Mouse (Mus musculus) erythroblast, embryonic 14.5 days (primary cell): ENCODE measurements around the gene Itpripl2. TPM values are rescaled to one million over a fixed set of nuclear protein-coding genes. Genes with fewer than 3 reads are reported as not detected.

Experiments used
- H3K27me3 ChIP-seq: 2 replicates; pipeline ENCODE4 v1.6.1; 2012; ENCODE audit warnings: inconsistent platforms; ENCODE audit not compliant: control insufficient read depth
- H3K36me3 ChIP-seq: 2 replicates; pipeline ENCODE4 v1.6.1; 2012; ENCODE audit warnings: mild to moderate bottlenecking, inconsistent platforms; ENCODE audit not compliant: control insufficient read depth
- H3K4me1 ChIP-seq: 2 replicates; pipeline ENCODE4 v1.6.1; 2012; ENCODE audit warnings: inconsistent platforms; ENCODE audit not compliant: control insufficient read depth
- H3K4me3 ChIP-seq: replicated peaks from 2 replicates; pipeline ENCODE3; 2012; ENCODE audit warnings: moderate library complexity, mild to moderate bottlenecking, inconsistent platforms
- H3K9me3 ChIP-seq: 2 replicates; pipeline ENCODE4 v1.6.1; 2012; ENCODE audit warnings: low read length, inconsistent platforms, mixed read lengths; ENCODE audit not compliant: control insufficient read depth
- GATA1 ChIP-seq: IDR thresholded peaks from 2 replicates; pipeline ENCODE4 v1.6.1; 2012; ENCODE audit warnings: low read length, inconsistent platforms, mixed read lengths
- TAL1 ChIP-seq: IDR thresholded peaks from 3 replicates; pipeline ENCODE4 v1.6.1; 2012; ENCODE audit warnings: low read length, inconsistent platforms, mixed read lengths
- polyA plus RNA-seq: library from polyadenylated mRNA; stranded (reverse); fragments of >175 nt; gene quantifications from 2 replicates; pipeline ENCODE4 v1.2.3, GENCODE M21; 2012

Itpripl2 gene
- polyA plus RNA-seq, 1 experiment: not detected

GRCm38 (mm10) chr7:118517819-118518218 is 26.0 kb upstream of the Itpripl2 start:
- no peak overlapping the region for H3K4me3 ChIP-seq
- H3K36me3 ChIP-seq: no peaks in the 10 kb centered on the region
- H3K4me1 ChIP-seq: peaks cover 3% of the 10 kb centered on the region; the same call in 1 of the 2 replicates
- H3K9me3 ChIP-seq: no peaks in the 10 kb centered on the region
- H3K27me3 ChIP-seq: no peaks in the 10 kb centered on the region; the same call in 1 of the 2 replicates
- TF ChIP-seq TAL1 (no peak), GATA1 (no peak)

DNA sequence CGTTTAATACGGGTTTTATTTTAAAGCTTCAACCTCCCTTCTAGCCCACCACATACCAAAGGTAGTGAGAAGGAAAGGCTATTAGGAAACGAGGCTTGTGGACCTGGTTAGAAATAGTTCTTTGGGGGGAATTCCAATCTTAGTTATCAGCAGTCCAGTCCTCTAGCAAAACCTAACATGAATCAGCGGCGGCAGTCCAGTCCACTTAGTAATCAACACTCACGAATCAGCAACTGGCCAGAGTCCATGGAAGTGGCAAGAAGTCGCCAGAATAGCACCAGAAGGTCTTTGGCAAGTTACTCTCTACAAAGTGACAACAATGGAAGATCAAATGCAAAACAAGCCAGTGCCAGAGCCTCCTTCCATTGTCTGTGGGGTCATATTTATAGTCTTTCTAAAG is 16.8 kb upstream of the Itpripl2 start:
- Histone ChIP-seq H3K4me1 (no peaks in the 10 kb centered on the region), H3K4me3 (no peak overlapping the region), H3K27me3 (no peaks in the 10 kb centered on the region), H3K36me3 (no peaks in the 10 kb centered on the region), H3K9me3 (no peaks in the 10 kb centered on the region)
- TF ChIP-seq GATA1 (no peak), TAL1 (no peak)

GRCm38 (mm10) chr7:118503844-118504243 is 12.1 kb upstream of the Itpripl2 start:
- H3K27me3 ChIP-seq: no peaks in the 10 kb centered on the region
- no peaks in the 10 kb centered on the region for H3K36me3 ChIP-seq
- H3K4me3 ChIP-seq: no peak overlapping the region
- H3K4me1 ChIP-seq: no peaks in the 10 kb centered on the region
- H3K9me3 ChIP-seq: no peaks in the 10 kb centered on the region
- TF ChIP-seq GATA1 (no peak), TAL1 (no peak)

GRCm38 (mm10) chr7:118502333-118502732 is 10.6 kb upstream of the Itpripl2 start:
- no peaks in the 10 kb centered on the region for H3K4me1 ChIP-seq
- TF ChIP-seq GATA1 (no peak), TAL1 (no peak)
- no peak overlapping the region for H3K4me3 ChIP-seq
- no peaks in the 10 kb centered on the region for H3K9me3 ChIP-seq
- no peaks in the 10 kb centered on the region for H3K27me3 ChIP-seq
- no peaks in the 10 kb centered on the region for H3K36me3 ChIP-seq

GRCm38 (mm10) chr7:118499784-118500435 is 8.1 kb upstream of the Itpripl2 start:
- H3K4me3 ChIP-seq: no peak overlapping the region
- no peaks in the 10 kb centered on the region for H3K9me3 ChIP-seq
- no peaks in the 10 kb centered on the region for H3K4me1 ChIP-seq
- H3K27me3 ChIP-seq: no peaks in the 10 kb centered on the region
- no peaks in the 10 kb centered on the region for H3K36me3 ChIP-seq
- TF ChIP-seq GATA1 (no peak), TAL1 (no peak)

- Histone ChIP-seq H3K27me3 (no peaks in the 10 kb centered on the region), H3K9me3 (no peaks in the 10 kb centered on the region), H3K36me3 (no peaks in the 10 kb centered on the region), H3K4me3 (no peak overlapping the region), H3K4me1 (no peaks in the 10 kb centered on the region)
- no peak for TF ChIP-seq TAL1
- TF ChIP-seq GATA1: no peak
Measured at GRCm38 (mm10) chr7:118498984-118499783, 7.4 kb upstream of the Itpripl2 start.

DNA sequence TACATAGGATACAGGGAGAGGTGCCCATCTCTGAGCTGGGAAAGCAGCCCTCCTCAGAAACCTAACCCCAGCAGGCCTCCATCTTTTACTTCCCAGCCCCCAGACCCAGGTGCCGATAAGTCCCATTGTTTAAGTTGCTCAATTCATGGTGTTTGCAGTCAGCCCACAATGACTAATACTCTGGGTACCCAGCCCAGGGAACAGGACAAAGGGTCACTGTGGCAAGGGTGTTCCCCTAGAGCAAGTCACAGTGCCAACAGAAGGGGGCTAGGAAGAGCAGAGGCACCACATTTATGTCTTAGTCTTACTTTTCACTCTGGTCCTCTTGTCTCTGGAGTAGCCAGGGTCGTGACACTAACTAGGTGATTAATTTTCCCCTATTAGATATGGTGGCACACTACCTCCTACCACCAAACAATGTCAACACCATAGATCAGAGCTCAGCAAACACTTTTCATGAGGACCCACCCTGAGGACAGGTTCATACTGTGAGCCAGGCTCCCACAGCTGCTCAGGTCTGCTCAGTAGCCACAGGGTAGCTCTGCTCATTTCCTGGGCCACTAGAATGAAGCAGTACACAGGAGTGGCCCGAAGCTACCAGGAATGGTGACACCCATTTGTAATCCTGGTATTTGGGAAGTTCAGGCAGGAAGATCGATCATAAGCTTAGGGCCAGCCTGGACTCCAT is 3.3 kb upstream of the Itpripl2 start:
- H3K27me3 ChIP-seq: peaks cover 33% of the 10 kb centered on the region
- H3K36me3 ChIP-seq: no peaks in the 10 kb centered on the region
- H3K4me1 ChIP-seq: no peaks in the 10 kb centered on the region; the same call in none of the 2 replicates
- H3K9me3 ChIP-seq: peaks cover 7% of the 10 kb centered on the region; the same call in 1 of the 2 replicates
- no peak for TF ChIP-seq GATA1
- no peak for TF ChIP-seq TAL1
- no peak overlapping the region for H3K4me3 ChIP-seq

DNA sequence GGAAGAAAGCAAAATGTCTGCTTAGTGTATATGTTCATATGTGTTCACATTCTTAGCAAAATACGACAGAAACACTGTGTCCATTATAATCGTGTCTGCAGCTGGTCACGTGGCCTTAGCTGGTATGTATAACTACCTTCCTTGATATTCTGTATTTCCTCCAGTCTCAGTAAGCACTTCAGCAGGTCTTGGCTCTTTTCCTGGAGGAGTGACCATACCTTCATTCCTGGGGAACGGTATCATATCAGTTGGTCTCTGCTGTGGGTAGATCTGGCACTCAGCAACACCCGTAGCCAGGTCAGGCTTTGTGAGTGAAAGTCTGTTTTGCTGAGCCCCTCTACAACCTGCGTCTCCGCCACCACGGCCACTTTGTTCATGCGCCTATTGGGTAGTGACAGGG is 2.1 kb upstream of the Itpripl2 start:
- H3K4me3 ChIP-seq: no peak overlapping the region

More for the DNA sequence above, 2.1 kb upstream of the Itpripl2 start:
- Histone ChIP-seq H3K27me3 (peaks cover 38% of the 10 kb centered on the region), H3K36me3 (no peaks in the 10 kb centered on the region), H3K9me3 (peaks cover 7% of the 10 kb centered on the region; the same call in 1 of the 2 replicates), H3K4me1 (no peaks in the 10 kb centered on the region; the same call in none of the 2 replicates)
- TF ChIP-seq GATA1 (no peak), TAL1 (no peak)
